Mouse (Mus musculus) Patski (cell line): ENCODE measurements around the gene Trappc12. TPM values are rescaled to one million over a fixed set of nuclear protein-coding genes. Genes with fewer than 3 reads are reported as not detected.

Experiments used
- ATAC-seq: fragments of 100-300 bp; one replicate; pipeline ENCODE4 v1.8.0; 2021
- CTCF ChIA-PET: fragments of 350-600 bp; sonication (Branson Sonifier 250); formaldehyde crosslinking; loops from one replicate; lab custom pipeline; 2022; ENCODE audit warnings: inconsistent platforms; lab: Charles Lee
- POLR2A ChIA-PET: fragments of 350-600 bp; sonication (Branson Sonifier 250); formaldehyde crosslinking; loops from one replicate; lab custom pipeline; 2022; ENCODE audit warnings: antibody characterized with exemption, inconsistent platforms; lab: Charles Lee
- DNase-seq: peaks from one replicate; pipeline ENCODE4 v3.0.0-alpha.2; 2011; ENCODE audit warnings: low read depth, low spot score
- H3K27me3 ChIP-seq: fragments of 371-371 bp; one replicate; pipeline ENCODE4 v1.5.1; 2021
- CTCF ChIP-seq: fragments of 100-300 bp; IDR thresholded peaks from one replicate; pipeline ENCODE4 v1.5.1; 2021
- in situ Hi-C: fragments of 300-500 bp; cut with MboI; formaldehyde crosslinking; loops from 3 replicates; pipeline ENCODE4 v1.11.1; 2018; ENCODE audit warnings: low pct_unique_long_range_greater_than_20kb, mixed read lengths
- polyA plus RNA-seq: library from polyadenylated mRNA; unstranded; gene quantifications from one replicate; pipeline ENCODE4 v1.2.3, GENCODE M21; 2021

Trappc12 gene
- polyA plus RNA-seq, 1 experiment from 2014 or later = 25.6 TPM

GRCm38 (mm10) chr12:28732631-28733030, 17.6 kb downstream of the Trappc12 start:
- ChIA-PET CTCF (no interaction called here), POLR2A (no interaction called here)
- ATAC-seq (no peak), DNase-seq (no peak)
- no peak for TF ChIP-seq CTCF
- no peaks in the 10 kb centered on the region for H3K27me3 ChIP-seq
- in situ Hi-C loops = no loop called here

GRCm38 (mm10) chr12:28727061-28727460, 23.2 kb downstream of the Trappc12 start:
- ChIA-PET CTCF (no interaction called here), POLR2A (no interaction called here)
- no peaks in the 10 kb centered on the region for H3K27me3 ChIP-seq
- ATAC-seq (no peak), DNase-seq (no peak)
- no peak for TF ChIP-seq CTCF
- in situ Hi-C loops = no loop called here

- H3K27me3 ChIP-seq = no peaks in the 10 kb centered on the region
- POLR2A ChIA-PET = no interaction called here
- in situ Hi-C loops = no loop called here
- no peak for ATAC-seq
- no peak for DNase-seq
- TF ChIP-seq CTCF = no peak
- CTCF ChIA-PET = no interaction called here
These were observed 24.1 kb downstream of the Trappc12 start for GRCm38 (mm10) chr12:28726204-28726603.

- ATAC-seq = no peak
- TF ChIP-seq CTCF = no peak
- ChIA-PET CTCF (no interaction called here), POLR2A (no interaction called here)
- in situ Hi-C loops = no loop called here
- H3K27me3 ChIP-seq = no peaks in the 10 kb centered on the region
- no peak for DNase-seq
These were observed 25.9 kb downstream of the Trappc12 start for GRCm38 (mm10) chr12:28724366-28724765.

GRCm38 (mm10) chr12:28718106-28718505, 32.2 kb downstream of the Trappc12 start:
- in situ Hi-C loops = no loop called here
- H3K27me3 ChIP-seq = no peaks in the 10 kb centered on the region
- no peak for ATAC-seq
- TF ChIP-seq CTCF = no peak
- ChIA-PET CTCF (no interaction called here), POLR2A (interaction anchor here (2.0 kb wide), 1 partner anchor 34 kb away, joined by 4 read pairs; the partner anchor contains the start of gene Eipr1)
- DNase-seq = no peak

- ATAC-seq = no peak
- CTCF ChIA-PET = no interaction called here
- in situ Hi-C loops = no loop called here
- TF ChIP-seq CTCF = no peak
- H3K27me3 ChIP-seq = no peaks in the 10 kb centered on the region
- POLR2A ChIA-PET = no interaction called here
- DNase-seq = no peak
These were observed 33.2 kb downstream of the Trappc12 start for GRCm38 (mm10) chr12:28717066-28717465.

- in situ Hi-C loops = no loop called here
- ChIA-PET POLR2A (no interaction called here), CTCF (interaction anchor here (1.1 kb wide), 1 partner anchor 70 kb away, joined by 3 read pairs; no protein-coding TSS in a partner anchor)
- no peak for TF ChIP-seq CTCF
- DNase-seq = no peak
- H3K27me3 ChIP-seq = no peaks in the 10 kb centered on the region
- no peak for ATAC-seq
These were observed 35.2 kb downstream of the Trappc12 start for GRCm38 (mm10) chr12:28714822-28715632.

GRCm38 (mm10) chr12:28710566-28711185, 39.6 kb downstream of the Trappc12 start:
- DNase-seq (no peak), ATAC-seq (no peak)
- no peak for TF ChIP-seq CTCF
- ChIA-PET CTCF (no interaction called here), POLR2A (no interaction called here)
- in situ Hi-C loops = no loop called here
- H3K27me3 ChIP-seq = no peaks in the 10 kb centered on the region

GRCm38 (mm10) chr12:28708154-28708553, 42.1 kb downstream of the Trappc12 start:
- ChIA-PET POLR2A (interaction anchor here (0.6 kb wide), 1 partner anchor 15 kb away, joined by 3 read pairs; no protein-coding TSS in a partner anchor), CTCF (no interaction called here)
- TF ChIP-seq CTCF = no peak
- in situ Hi-C loops = no loop called here
- DNase-seq (no peak), ATAC-seq (no peak)
- no peaks in the 10 kb centered on the region for H3K27me3 ChIP-seq

GRCm38 (mm10) chr12:28705204-28705603, 45.1 kb downstream of the Trappc12 start:
- ChIA-PET CTCF (no interaction called here), POLR2A (interaction anchor here (0.5 kb wide), 1 partner anchor 12 kb away, joined by 3 read pairs; no protein-coding TSS in a partner anchor)
- in situ Hi-C loops = no loop called here
- H3K27me3 ChIP-seq = no peaks in the 10 kb centered on the region
- ATAC-seq = no peak
- DNase-seq = no peak
- TF ChIP-seq CTCF = no peak

GRCm38 (mm10) chr12:28704381-28704780, 45.9 kb downstream of the Trappc12 start:
- ChIA-PET POLR2A (no interaction called here), CTCF (no interaction called here)

More at GRCm38 (mm10) chr12:28704381-28704780, 45.9 kb downstream of the Trappc12 start:
- DNase-seq (no peak), ATAC-seq (no peak)
- TF ChIP-seq CTCF = no peak
- no peaks in the 10 kb centered on the region for H3K27me3 ChIP-seq
- in situ Hi-C loops = no loop called here
